In the genomic region with DNA sequence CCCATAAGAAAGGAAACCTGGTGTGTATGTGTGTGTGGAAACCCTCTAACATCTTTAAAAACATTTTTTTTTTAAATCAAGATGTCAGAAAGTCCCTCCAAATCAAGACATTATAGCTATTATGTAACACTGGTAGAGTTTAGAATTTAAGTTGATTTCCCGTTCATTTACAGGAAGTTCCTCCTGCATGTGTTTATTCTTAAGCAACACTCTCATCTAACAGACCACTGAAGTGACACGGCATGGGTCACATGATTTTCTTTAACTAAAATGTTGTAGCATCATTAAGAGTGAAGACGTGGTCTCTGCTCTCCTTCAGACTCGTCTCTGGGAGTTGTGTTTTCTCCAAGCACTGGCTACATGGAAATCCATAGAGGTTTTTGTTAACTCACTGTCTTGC, we compare ENCODE assay signal across 10 mouse cellular contexts.
"Had no signal": no experiment of that assay in that cellular context is flagged by ENCODE, and none has a peak within 500 bp of the region (broad histone marks: within the 10 kb centered on the region; RNA-seq: fewer than 3 reads in every experiment).

No protein-coding gene starts in this region.

- H3K27me3 ChIP-seq: midbrain, embryonic 12.5 days; neural tube, embryonic 13.5 days; neural tube, embryonic 15.5 days; stomach, embryonic 15.5 days had no signal

- ATAC-seq: midbrain, embryonic 16.5 days had no signal

- H3K4me1 ChIP-seq: midbrain, embryonic 10.5 days; midbrain, embryonic 12.5 days; neural tube, embryonic 13.5 days; neural tube, embryonic 15.5 days; stomach, embryonic 15.5 days had no signal

- H3K27ac ChIP-seq: midbrain, embryonic 10.5 days; midbrain, embryonic 12.5 days; neural tube, embryonic 13.5 days; neural tube, embryonic 15.5 days; stomach, embryonic 15.5 days; stomach, postnatal 0 days had no signal

- DNase-seq: right cerebral cortex, adult 18-20 months; right cerebral cortex, postnatal 14 days had no signal

- H3K4me3 ChIP-seq: midbrain, embryonic 10.5 days; midbrain, embryonic 12.5 days; myocyte; neural tube, embryonic 13.5 days; neural tube, embryonic 15.5 days; stomach, embryonic 15.5 days had no signal

- H3K9me3 ChIP-seq: midbrain, embryonic 10.5 days; midbrain, embryonic 12.5 days; neural tube, embryonic 13.5 days; neural tube, embryonic 15.5 days; stomach, embryonic 15.5 days had no signal

- H3K36me3 ChIP-seq: neural tube, embryonic 15.5 days; stomach, embryonic 15.5 days had no signal
